Mouse (Mus musculus) T-cell, adult 2 months (primary cell): ENCODE measurements around the gene Olfr628.
"Not testable (repeated sequence)": the region's sequence is repeated elsewhere in the genome, so short reads cannot be mapped to it uniquely, and the experiment has no call there.

Source experiments
- DNase-seq: peaks from one replicate; pipeline ENCODE4 v3.0.0; 2022; ENCODE audit warnings: low spot score

Gene Olfr628

GRCm38 (mm10) chr7:103730074-103730473 is at the start of gene Olfr628:
Gene Olfr628, plus strand, starts transcription at chr7:103730374.
- no peak for DNase-seq

GRCm38 (mm10) chr7:103682420-103682819 is 47.8 kb upstream of the Olfr628 start, which contains the start of gene Olfr625-ps1:
Gene Olfr625-ps1, plus strand, starts transcription at chr7:103682720.
- no peak for DNase-seq

- no peak for DNase-seq
These were observed 30.7 kb upstream of the Olfr628 start for GRCm38 (mm10) chr7:103699469-103699868.

GRCm38 (mm10) chr7:103712024-103712423 is 18.1 kb upstream of the Olfr628 start:
- no peak for DNase-seq

- no peak for DNase-seq
These were observed 15.8 kb upstream of the Olfr628 start, which contains the start of gene Olfr243 for GRCm38 (mm10) chr7:103714371-103714770. Gene Olfr243, plus strand, starts transcription at chr7:103714671.

GRCm38 (mm10) chr7:103716398-103716797 is 13.8 kb upstream of the Olfr628 start:
- DNase-seq: not testable (repeated sequence)

GRCm38 (mm10) chr7:103744843-103745242 is 14.7 kb downstream of the Olfr628 start, which contains the start of gene Olfr629:
Gene Olfr629, minus strand, starts transcription at chr7:103744943.
- no peak for DNase-seq

- DNase-seq: no peak
These were observed 27.1 kb downstream of the Olfr628 start, which contains the start of gene Olfr630 for GRCm38 (mm10) chr7:103757233-103757632. Gene Olfr630, minus strand, starts transcription at chr7:103757333.

GRCm38 (mm10) chr7:103762212-103762611 is 32.0 kb downstream of the Olfr628 start:
- not testable (repeated sequence) for DNase-seq

GRCm38 (mm10) chr7:103767687-103768086 is 37.5 kb downstream of the Olfr628 start:
- not testable (repeated sequence) for DNase-seq

GRCm38 (mm10) chr7:103771494-103771893 is 41.3 kb downstream of the Olfr628 start, which contains the start of gene Olfr69:
Gene Olfr69, minus strand, starts transcription at chr7:103771594.
- DNase-seq: no peak

GRCm38 (mm10) chr7:103777652-103778051 is 47.5 kb downstream of the Olfr628 start:
- DNase-seq: not testable (repeated sequence)

GRCm38 (mm10) chr7:103779598-103779997 is 49.4 kb downstream of the Olfr628 start, which contains the start of gene Olfr68:
Gene Olfr68, minus strand, starts transcription at chr7:103779698.
- no peak for DNase-seq
